ENCODE assay signal across 30 mouse cellular contexts in the genomic region with DNA sequence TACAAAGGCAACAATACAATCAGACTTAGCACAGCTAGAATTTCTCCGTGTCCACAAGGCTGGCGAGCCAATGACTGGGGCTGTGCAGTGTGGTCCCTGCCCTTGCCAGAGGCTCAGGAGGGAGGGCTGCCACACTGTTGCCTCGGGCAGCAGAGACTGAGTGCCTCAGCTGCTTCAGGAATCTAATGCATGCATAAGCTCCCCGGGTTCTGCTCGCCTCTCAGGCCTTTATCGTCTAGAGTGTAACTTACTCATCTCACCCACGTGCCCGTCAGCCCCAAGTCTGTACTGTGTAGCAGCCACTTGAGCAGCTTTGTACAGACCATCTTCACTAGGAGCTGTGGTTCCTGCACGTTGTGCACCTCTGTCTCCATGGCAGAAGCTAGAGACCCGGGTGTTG. TPM values are rescaled to one million over a fixed set of nuclear protein-coding genes. Genes with fewer than 3 reads are reported as not detected.
DNase-seq lines count a peak whose midpoint lies in the region; ATAC-seq and TF ChIP-seq lines count a peak whose summit lies in the region.
"Had no signal": no experiment of that assay in that cellular context is flagged by ENCODE, and none has a peak within 500 bp of the region (broad histone marks: within the 10 kb centered on the region; RNA-seq: fewer than 3 reads in every experiment).

No protein-coding gene starts in this region.

- peaks cover 10% of the 10 kb centered on the region for H3K36me3 ChIP-seq in heart, embryonic 16.5 days (ENCODE audit: control insufficient read depth, insufficient read depth)
- peaks cover 24% of the 10 kb centered on the region for H3K36me3 ChIP-seq in heart, embryonic 10.5 days
- 0 out of 2 replicates have a peak, but pooled peaks cover 11% of the 10 kb centered on the region for H3K36me3 ChIP-seq in lung, embryonic 15.5 days
- H3K36me3 ChIP-seq in hindbrain, postnatal 0 days (ENCODE audit: insufficient read depth, low read length), result peaks cover 10% of the 10 kb centered on the region; the same call in 1 of the 2 replicates
- H3K36me3 ChIP-seq in midbrain, embryonic 15.5 days (replicated peaks), result no peaks in the 10 kb centered on the region
- H3K36me3 ChIP-seq in embryonic facial prominence, embryonic 10.5 days (replicated peaks), result peaks cover 31% of the 10 kb centered on the region

- H3K27ac ChIP-seq in heart, embryonic 16.5 days (ENCODE audit: low read length), result no peak overlapping the region
- H3K27ac ChIP-seq in heart, embryonic 10.5 days, result no peak overlapping the region
- H3K27ac ChIP-seq in lung, embryonic 15.5 days, result no peak overlapping the region
- no peak overlapping the region for H3K27ac ChIP-seq in hindbrain, postnatal 0 days
- no peak overlapping the region for H3K27ac ChIP-seq in midbrain, embryonic 15.5 days
- no peak overlapping the region for H3K27ac ChIP-seq in embryonic facial prominence, embryonic 10.5 days (replicated peaks)
- H3K27ac ChIP-seq: kidney, embryonic 15.5 days; limb, embryonic 12.5 days; macrophage; neural tube, embryonic 12.5 days; stomach, postnatal 0 days had no signal

- H3K27me3 ChIP-seq in heart, embryonic 16.5 days (ENCODE audit: control insufficient read depth, insufficient read depth, low read length), result no peaks in the 10 kb centered on the region
- no peaks in the 10 kb centered on the region for H3K27me3 ChIP-seq in heart, embryonic 10.5 days (ENCODE audit: insufficient read depth, poor library complexity, severe bottlenecking)
- H3K27me3 ChIP-seq in lung, embryonic 15.5 days, result no peaks in the 10 kb centered on the region
- no peaks in the 10 kb centered on the region for H3K27me3 ChIP-seq in hindbrain, postnatal 0 days (ENCODE audit: insufficient read depth, low read length)
- no peaks in the 10 kb centered on the region for H3K27me3 ChIP-seq in midbrain, embryonic 15.5 days (replicated peaks)
- no peaks in the 10 kb centered on the region for H3K27me3 ChIP-seq in embryonic facial prominence, embryonic 10.5 days (replicated peaks; ENCODE audit: low read depth, poor library complexity, severe bottlenecking)
- H3K27me3 ChIP-seq: kidney, embryonic 15.5 days; limb, embryonic 12.5 days; neural tube, embryonic 12.5 days had no signal

- H3K9me3 ChIP-seq in heart, embryonic 16.5 days (replicated peaks; ENCODE audit: control insufficient read depth, low read length), result no peaks in the 10 kb centered on the region; the same call in 1 of the 2 replicates
- H3K9me3 ChIP-seq in heart, embryonic 10.5 days, result no peaks in the 10 kb centered on the region
- no peaks in the 10 kb centered on the region for H3K9me3 ChIP-seq in lung, embryonic 15.5 days
- H3K9me3 ChIP-seq in hindbrain, postnatal 0 days (ENCODE audit: low read length), result no peaks in the 10 kb centered on the region
- no peaks in the 10 kb centered on the region for H3K9me3 ChIP-seq in midbrain, embryonic 15.5 days
- no peaks in the 10 kb centered on the region for H3K9me3 ChIP-seq in embryonic facial prominence, embryonic 10.5 days
- H3K9me3 ChIP-seq: kidney, embryonic 15.5 days; limb, embryonic 12.5 days; neural tube, embryonic 12.5 days had no signal

- no peak overlapping the region for H3K4me2 ChIP-seq in heart, embryonic 16.5 days (ENCODE audit: low read depth, low read length)
- no peak overlapping the region for H3K4me2 ChIP-seq in lung, embryonic 15.5 days
- H3K4me2 ChIP-seq in hindbrain, postnatal 0 days (ENCODE audit: low read depth, low read length), result no peak overlapping the region
- H3K4me2 ChIP-seq in midbrain, embryonic 15.5 days, result no peak overlapping the region
- H3K4me2 ChIP-seq: heart, embryonic 11.5 days; kidney, embryonic 15.5 days; limb, embryonic 12.5 days; neural tube, embryonic 12.5 days had no signal

- H3K9ac ChIP-seq in heart, embryonic 16.5 days (ENCODE audit: low read length), result no peak overlapping the region
- no peak overlapping the region for H3K9ac ChIP-seq in lung, embryonic 15.5 days
- H3K9ac ChIP-seq in hindbrain, postnatal 0 days (replicated peaks; ENCODE audit: low read length), result no peak overlapping the region
- no peak overlapping the region for H3K9ac ChIP-seq in midbrain, embryonic 15.5 days
- H3K9ac ChIP-seq: kidney, embryonic 15.5 days; limb, embryonic 12.5 days; liver, postnatal 0 days; neural tube, embryonic 12.5 days had no signal

- ATAC-seq in heart, embryonic 16.5 days (replicated peaks; ENCODE audit: extremely low read depth, insufficient read depth, low FRiP score), result peak; percentile 75
- peak; percentile 43; the same call in 1 of the 2 replicates for ATAC-seq in lung, embryonic 15.5 days (ENCODE audit: borderline replicate concordance, extremely low read depth, low FRiP score, low TSS enrichment)
- peak; percentile 38; the same call in 1 of the 2 replicates for ATAC-seq in hindbrain, postnatal 0 days
- ATAC-seq in midbrain, embryonic 15.5 days (replicated peaks), result peak; percentile 48
- ATAC-seq: liver, postnatal 0 days; lung, postnatal 0 days had no signal

- DNase-seq in heart, embryonic 10.5 days (ENCODE audit: low spot score), result no peak
- no peak for DNase-seq in lung, postnatal 10 days
- no peak for DNase-seq in hindbrain, postnatal 0 days (ENCODE audit: low spot score)
- no peak for DNase-seq in embryonic facial prominence, embryonic 10.5 days (ENCODE audit: low spot score)
- DNase-seq: adrenal gland, adult 2 months; adrenal gland, postnatal 36 days; B cell, adult 2 months; cerebellum, adult 18-20 months; cerebellum, postnatal 10 days; gastrocnemius, postnatal 14 days; heart, postnatal 4 days; kidney, adult 18-20 months; kidney, postnatal 25 days; liver, postnatal 0 days; right cerebral cortex, adult 18-20 months; spleen, adult 18-20 months; thymus, adult 18-20 months; thymus, postnatal 25 days had no signal

- TF ChIP-seq CTCF in hindbrain, postnatal 0 days (IDR thresholded peaks at IDR 0.05; ENCODE audit: low read depth), result no peak

- 0 out of 2 replicates have a peak, but pooled peaks cover 3% of the 10 kb centered on the region for H3K4me1 ChIP-seq in heart, embryonic 16.5 days (ENCODE audit: control insufficient read depth, insufficient read depth, low read length)
- H3K4me1 ChIP-seq in heart, embryonic 10.5 days, result peaks cover 4% of the 10 kb centered on the region; the same call in 1 of the 2 replicates
- H3K4me1 ChIP-seq in lung, embryonic 15.5 days, result peaks cover 5% of the 10 kb centered on the region; the same call in 1 of the 2 replicates
- H3K4me1 ChIP-seq in hindbrain, postnatal 0 days (ENCODE audit: insufficient read depth, low read length), result no peaks in the 10 kb centered on the region
- H3K4me1 ChIP-seq in midbrain, embryonic 15.5 days, result no peaks in the 10 kb centered on the region
- no peaks in the 10 kb centered on the region for H3K4me1 ChIP-seq in embryonic facial prominence, embryonic 10.5 days
- H3K4me1 ChIP-seq: kidney, embryonic 15.5 days; neural tube, embryonic 12.5 days had no signal

- 51% methylated on average over 10 of the region's 10 CpGs for WGBS in heart, embryonic 16.5 days
- 55% methylated on average over 10 of the region's 10 CpGs for WGBS in heart, embryonic 10.5 days
- 72% methylated on average over 10 of the region's 10 CpGs for WGBS in lung, embryonic 15.5 days
- WGBS in hindbrain, postnatal 0 days, result 50% methylated on average over 10 of the region's 10 CpGs
- WGBS in midbrain, embryonic 15.5 days, result 62% methylated on average over 10 of the region's 10 CpGs
- 72% methylated on average over 10 of the region's 10 CpGs for WGBS in embryonic facial prominence, embryonic 10.5 days

- no peak overlapping the region for H3K4me3 ChIP-seq in heart, embryonic 16.5 days (ENCODE audit: low read length)
- H3K4me3 ChIP-seq in heart, embryonic 10.5 days, result no peak overlapping the region
- H3K4me3 ChIP-seq in lung, embryonic 15.5 days, result no peak overlapping the region
- H3K4me3 ChIP-seq in hindbrain, postnatal 0 days (ENCODE audit: low read length), result no peak overlapping the region
- no peak overlapping the region for H3K4me3 ChIP-seq in midbrain, embryonic 15.5 days
- no peak overlapping the region for H3K4me3 ChIP-seq in embryonic facial prominence, embryonic 10.5 days
- H3K4me3 ChIP-seq: erythroblast, embryonic 14.5 days; kidney, embryonic 15.5 days; limb, embryonic 12.5 days; myocyte; neural tube, embryonic 12.5 days had no signal

RNA-seq across cellular contexts. Expression of a gene that starts 12.2 kb away (rescaled TPM):
- polyA plus RNA-seq in heart, embryonic 16.5 days (2015; fragmentation: Nextera tagmentation; extraction: Ambion mirVana), result 70.9 and 72.9 TPM in 2 replicates
- 65.4 and 66.2 TPM in 2 replicates for polyA plus RNA-seq in heart, embryonic 10.5 days (2016; fragmentation: Nextera tagmentation; extraction: Ambion mirVana)
- 77.3 and 79.1 TPM in 2 replicates for polyA plus RNA-seq in lung, embryonic 15.5 days (2015; fragmentation: Nextera tagmentation; extraction: Ambion mirVana)
- 11.9 and 19.8 TPM in 2 replicates for total RNA-seq in hindbrain, postnatal 0 days (2014; rRNA removed)
- 40.6 and 42.1 TPM in 2 replicates for polyA plus RNA-seq in hindbrain, postnatal 0 days (2015; fragmentation: Nextera tagmentation; extraction: Ambion mirVana)
- 46.2 and 47.7 TPM in 2 replicates for polyA plus RNA-seq in midbrain, embryonic 15.5 days (2015; fragmentation: Nextera tagmentation; extraction: Ambion mirVana)
- 65.9 and 74.8 TPM in 2 replicates for polyA plus RNA-seq in embryonic facial prominence, embryonic 10.5 days (2016; fragmentation: Nextera tagmentation; extraction: Ambion mirVana)

RNA-seq across cellular contexts. Expression of a gene that starts 12.3 kb away (rescaled TPM):
- 69.3 and 70.9 TPM in 2 replicates for polyA plus RNA-seq in heart, embryonic 16.5 days (2015; fragmentation: Nextera tagmentation; extraction: Ambion mirVana)
- 47.2 and 55.6 TPM in 2 replicates for polyA plus RNA-seq in heart, embryonic 10.5 days (2016; fragmentation: Nextera tagmentation; extraction: Ambion mirVana)
- polyA plus RNA-seq in lung, embryonic 15.5 days (2015; fragmentation: Nextera tagmentation; extraction: Ambion mirVana), result 37.4 and 40.6 TPM in 2 replicates
- 47.2 and 59.6 TPM in 2 replicates for total RNA-seq in hindbrain, postnatal 0 days (2014; rRNA removed)
- 66.5 and 67.0 TPM in 2 replicates for polyA plus RNA-seq in hindbrain, postnatal 0 days (2015; fragmentation: Nextera tagmentation; extraction: Ambion mirVana)
- polyA plus RNA-seq in midbrain, embryonic 15.5 days (2015; fragmentation: Nextera tagmentation; extraction: Ambion mirVana), result 63.8 and 66.2 TPM in 2 replicates
- 40.5 and 44.9 TPM in 2 replicates for polyA plus RNA-seq in embryonic facial prominence, embryonic 10.5 days (2016; fragmentation: Nextera tagmentation; extraction: Ambion mirVana)
